Mouse (Mus musculus): ENCODE results near the gene Cat.

GRCm38 (mm10) chr2:103507651-103508050 is 22.7 kb upstream of the Cat start:
- TF ChIP-seq POLR2A (IDR thresholded peaks at IDR 0.05; ENCODE audit: extremely low read depth, insufficient read depth, low read length) (no peak), CTCF (IDR thresholded peaks at IDR 0.05; ENCODE audit: low read depth, low read length) (no peak)
